Comparison of ENCODE assay signal across 37 mouse cellular contexts in genomic region chr16:30259444-30259843, GRCm38 (mm10). TPM values are rescaled to one million over a fixed set of nuclear protein-coding genes. Genes with fewer than 3 reads are reported as not detected.
DNase-seq lines count a peak whose midpoint lies in the region; TF ChIP-seq lines count a peak whose summit lies in the region.
"Had no signal": no experiment of that assay in that cellular context is flagged by ENCODE, and none has a peak within 500 bp of the region (broad histone marks: within the 10 kb centered on the region; RNA-seq: fewer than 3 reads in every experiment).

No protein-coding gene starts in this region.

- H3K36me3 ChIP-seq in heart, adult 2 months (ENCODE audit: control insufficient read depth, insufficient read depth, low read length) = no peaks in the 10 kb centered on the region
- H3K36me3 ChIP-seq: forebrain, embryonic 12.5 days; intestine, embryonic 15.5 days; limb, embryonic 12.5 days; midbrain, embryonic 12.5 days; neural tube, embryonic 12.5 days had no signal

- H3K4me3 ChIP-seq in heart, adult 2 months = no peak overlapping the region
- no peak overlapping the region for H3K4me3 ChIP-seq in brown adipose tissue, adult 24 weeks (ENCODE audit: insufficient read depth, low read depth, low read length)
- H3K4me3 ChIP-seq in cerebellum, adult 2 months (replicated peaks; ENCODE audit: insufficient read depth, low read depth, low read length) = no peak overlapping the region
- H3K4me3 ChIP-seq: erythroblast, embryonic 14.5 days; forebrain, embryonic 12.5 days; intestine, embryonic 15.5 days; layer of hippocampus, adult 2 months; left cerebral cortex, adult 2 months; limb, embryonic 12.5 days; megakaryocyte, embryonic 14.5 days; midbrain, embryonic 12.5 days; myocyte; neural tube, embryonic 12.5 days had no signal

- H3K9ac ChIP-seq in heart, adult 2 months (ENCODE audit: low read depth, low read length) = peak overlapping the region; percentile 56
- H3K9ac ChIP-seq: forebrain, embryonic 12.5 days; forebrain, postnatal 0 days; intestine, embryonic 15.5 days; limb, embryonic 12.5 days; midbrain, embryonic 12.5 days; neural tube, embryonic 12.5 days had no signal

- WGBS in heart, adult 2 months = 59% methylated on average over 10 of the region's 10 CpGs
- WGBS in cerebellum, adult 2 months = 27% methylated on average over 10 of the region's 10 CpGs

- no peaks in the 10 kb centered on the region for H3K4me1 ChIP-seq in heart, adult 2 months (ENCODE audit: control insufficient read depth, insufficient read depth, low read length)
- peaks cover 15% of the 10 kb centered on the region for H3K4me1 ChIP-seq in brown adipose tissue, adult 24 weeks (ENCODE audit: control insufficient read depth, insufficient read depth, insufficient read length, low read length)
- no peaks in the 10 kb centered on the region; the same call in 1 of the 2 replicates for H3K4me1 ChIP-seq in cerebellum, adult 2 months (ENCODE audit: control insufficient read depth, insufficient read depth, low read length)
- H3K4me1 ChIP-seq: forebrain, embryonic 12.5 days; intestine, embryonic 15.5 days; midbrain, embryonic 12.5 days; neural tube, embryonic 12.5 days had no signal

- DNase-seq in heart, adult 2 months = peak in 1 of 2 experiments; percentile 71
- DNase-seq in heart, postnatal 25 days (ENCODE audit: low spot score) = no peak
- peak; percentile 92 for DNase-seq in adipocyte (ENCODE audit: low spot score)
- DNase-seq in heart, postnatal 10 days = peak; percentile 68 to 71
- no peak for DNase-seq in spleen, adult 18-20 months
- no peak for DNase-seq in cerebellum, adult 2 months
- DNase-seq: B cell, adult 2 months; cerebellum, adult 11 months; cerebellum, adult 9-11 months; forebrain, postnatal 0 days; gastrocnemius, postnatal 14 days; lung, postnatal 36 days; right cerebral cortex, postnatal 4 days had no signal

- H3K27ac ChIP-seq in heart, adult 2 months = peak overlapping the region; percentile 48
- peak overlapping the region; percentile 60 for H3K27ac ChIP-seq in brown adipose tissue, adult 24 weeks (replicated peaks; ENCODE audit: low read depth, low read length)
- no peak overlapping the region for H3K27ac ChIP-seq in cerebellum, adult 2 months (ENCODE audit: insufficient read depth, low read length)
- H3K27ac ChIP-seq: forebrain, embryonic 12.5 days; hindbrain, postnatal 0 days; intestine, embryonic 15.5 days; layer of hippocampus, adult 2 months; left cerebral cortex, adult 2 months; limb, embryonic 12.5 days; midbrain, embryonic 12.5 days; neural tube, embryonic 12.5 days had no signal

- no peaks in the 10 kb centered on the region for H3K27me3 ChIP-seq in heart, adult 2 months (ENCODE audit: control insufficient read depth, insufficient read depth, low read length)
- no peaks in the 10 kb centered on the region for H3K27me3 ChIP-seq in cerebellum, adult 2 months (ENCODE audit: control insufficient read depth, insufficient read depth, low read length)
- H3K27me3 ChIP-seq: intestine, embryonic 15.5 days; limb, embryonic 12.5 days; neural tube, embryonic 12.5 days had no signal

- TF ChIP-seq EP300 in heart, adult 2 months (IDR thresholded peaks at IDR 0.05; ENCODE audit: insufficient read depth, low read depth, low read length) = peak; percentile 61; the same call in 1 of the 2 replicates

- no peaks in the 10 kb centered on the region for H3K79me2 ChIP-seq in heart, adult 2 months (replicated peaks; ENCODE audit: control insufficient read depth, insufficient read depth, low read length)

- no peak for TF ChIP-seq CTCF in heart, adult 2 months (IDR thresholded peaks at IDR 0.05)
- TF ChIP-seq CTCF in cerebellum, adult 2 months (IDR thresholded peaks at IDR 0.05; ENCODE audit: borderline replicate concordance, insufficient read depth, low read depth, low read length) = no peak

- intact Hi-C loops in heart, adult 2 months (cut with DNase I) = no loop called here
- intact Hi-C loops in heart, postnatal 25 days (cut with DNase I) = no loop called here
- intact Hi-C loops in heart, postnatal 10 days (cut with DNase I) = no loop called here

- no peak for TF ChIP-seq POLR2A in heart, adult 2 months (IDR thresholded peaks at IDR 0.05; ENCODE audit: insufficient read depth, low read depth, low read length)
- no peak for TF ChIP-seq POLR2A in cerebellum, adult 2 months (IDR thresholded peaks at IDR 0.05; ENCODE audit: borderline replicate concordance, insufficient read depth, low read length)

RNA-seq across cellular contexts. Expression of gene Cpn2, which starts 7.9 kb away (rescaled TPM):
- total RNA-seq in heart, adult 2 months (2021) = under 1 TPM; 0.10 to 0.11 TPM
- 0.64 and 0.88 TPM in 2 replicates for polyA plus RNA-seq in heart, adult 2 months (2012; rRNA removed)
- total RNA-seq in heart, postnatal 25 days (2021) = under 1 TPM in 1 of 2 experiments, not detected in 1; 0.11 TPM
- polyA plus RNA-seq in brown adipose tissue, adult 24 weeks (2012; ENCODE audit: insufficient read depth, insufficient read length, missing spikeins) = 20.1 and 23.7 TPM in 2 replicates
- under 1 TPM; 0.30 to 0.67 TPM for total RNA-seq in heart, postnatal 10 days (2021)
- polyA plus RNA-seq in cerebellum, adult 2 months (2012; rRNA removed) = not detected in 2 replicates
- total RNA-seq: common myeloid progenitor, adult 5-6 weeks; forebrain, postnatal 0 days; gastrocnemius, postnatal 14 days; layer of hippocampus, adult 2 months; layer of hippocampus, postnatal 14 days; left cerebral cortex, adult 2 months; left cerebral cortex, postnatal 25 days; midbrain, postnatal 0 days had no signal
- polyA plus RNA-seq: activated CD4-positive, CD25-positive, alpha-beta regulatory T cell, adult 4 months; embryonic facial prominence, embryonic 14.5 days; forebrain, embryonic 12.5 days; forebrain, postnatal 0 days; hindbrain, embryonic 11.5 days; hindbrain, postnatal 0 days; kidney, embryonic 16.5 days; limb, embryonic 12.5 days; lung, embryonic 16.5 days; midbrain, embryonic 12.5 days; midbrain, postnatal 0 days; myocyte; neural tube, embryonic 12.5 days; stomach, embryonic 14.5 days; thymus, postnatal 0 days had no signal

RNA-seq across cellular contexts. Expression of gene Lrrc15, which starts 23.6 kb away (rescaled TPM):
- total RNA-seq in heart, adult 2 months (2021) = under 1 TPM; 0.07 to 0.08 TPM
- 0.06 and 0.09 TPM in 2 replicates for polyA plus RNA-seq in heart, adult 2 months (2012; rRNA removed)
- under 1 TPM; 0.08 TPM for total RNA-seq in heart, postnatal 25 days (2021)
- polyA plus RNA-seq in brown adipose tissue, adult 24 weeks (2012; ENCODE audit: insufficient read depth, insufficient read length, missing spikeins) = not detected in 2 replicates
- under 1 TPM; 0.60 to 0.65 TPM for total RNA-seq in heart, postnatal 10 days (2021)
- polyA plus RNA-seq in cerebellum, adult 2 months (2012; rRNA removed) = not detected in 2 replicates
- total RNA-seq: common myeloid progenitor, adult 5-6 weeks; left cerebral cortex, adult 2 months; left cerebral cortex, postnatal 25 days had no signal
- polyA plus RNA-seq: activated CD4-positive, CD25-positive, alpha-beta regulatory T cell, adult 4 months; erythroblast, embryonic 14.5 days; kidney, adult 2 months had no signal

RNA-seq across cellular contexts. Expression of gene Gp5, which starts 51.1 kb away (rescaled TPM):
- total RNA-seq in heart, adult 2 months (2021) = 1 to 10 TPM in 1 of 2 experiments, under 1 TPM in 1; 0.39 to 2.3 TPM
- polyA plus RNA-seq in heart, adult 2 months (2012; rRNA removed) = 0.61 and 1.5 TPM in 2 replicates
- total RNA-seq in heart, postnatal 25 days (2021) = under 1 TPM; 0.21 to 0.56 TPM
- not detected in 2 replicates for polyA plus RNA-seq in brown adipose tissue, adult 24 weeks (2012; ENCODE audit: insufficient read depth, insufficient read length, missing spikeins)
- total RNA-seq in heart, postnatal 10 days (2021) = under 1 TPM; 0.42 to 0.67 TPM
- 1.4 TPM in 2 replicates for polyA plus RNA-seq in cerebellum, adult 2 months (2012; rRNA removed)
- polyA plus RNA-seq: activated CD4-positive, CD25-positive, alpha-beta regulatory T cell, adult 4 months had no signal

Comparison
In these comparisons a context has a peak if more than half of its experiments do, and no peak if none do; other contexts are left out.
1. DNase-seq: peak in adipocyte (single experiment) and heart, postnatal 10 days (2 of 2); none in heart, postnatal 25 days (single experiment), spleen, adult 18-20 months (0 of 2) and cerebellum, adult 2 months (0 of 2).